In the genomic region with DNA sequence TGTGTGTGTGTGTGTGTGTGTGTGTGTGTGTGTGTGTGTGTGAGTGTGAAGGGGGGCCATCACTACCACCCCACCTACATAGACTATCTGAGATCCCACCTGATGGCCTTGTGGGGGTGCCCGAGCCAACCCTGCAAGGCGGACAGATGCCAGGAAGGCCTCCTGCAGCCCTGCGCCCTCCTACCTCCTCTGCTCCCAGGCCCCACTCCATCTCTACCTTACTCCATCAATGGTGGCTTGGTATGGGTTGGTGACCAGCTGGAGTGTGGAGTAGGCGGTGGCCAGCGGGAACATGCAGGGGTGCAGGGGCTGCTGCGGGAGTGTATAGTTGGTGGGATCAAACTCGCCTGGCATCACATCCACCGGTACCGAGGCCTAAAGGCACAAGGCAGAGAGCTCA, we compare ENCODE assay signal across 34 mouse cellular contexts. TPM values are rescaled to one million over a fixed set of nuclear protein-coding genes. Genes with fewer than 3 reads are reported as not detected.
"Had no signal": no experiment of that assay in that cellular context is flagged by ENCODE, and none has a peak within 500 bp of the region (broad histone marks: within the 10 kb centered on the region; RNA-seq: fewer than 3 reads in every experiment).

No protein-coding gene starts in this region.

- H3K27me3 ChIP-seq: heart, embryonic 13.5 days; heart, embryonic 15.5 days; hindbrain, embryonic 13.5 days; hindbrain, embryonic 15.5 days; kidney, embryonic 15.5 days; limb, embryonic 12.5 days; liver, embryonic 13.5 days had no signal

- H3K27ac ChIP-seq: heart, adult 2 months; heart, embryonic 13.5 days; heart, embryonic 15.5 days; hindbrain, embryonic 13.5 days; hindbrain, embryonic 15.5 days; hindbrain, postnatal 0 days; kidney, embryonic 15.5 days; kidney, postnatal 0 days; limb, embryonic 10.5 days; limb, embryonic 12.5 days; liver, embryonic 13.5 days had no signal

- DNase-seq: gastrocnemius, postnatal 14 days; gastrocnemius, postnatal 36 days; heart, adult 11 months; heart, adult 2 months; heart, postnatal 14 days; heart, postnatal 36 days; kidney, adult 11 months; kidney, adult 2 months; kidney, adult 9 months; kidney, postnatal 14 days; kidney, postnatal 36 days; layer of hippocampus, adult 9-11 months; layer of hippocampus, postnatal 36 days; liver; liver, embryonic 13.5 days had no signal

- H3K9me3 ChIP-seq: heart, embryonic 13.5 days; heart, embryonic 15.5 days; hindbrain, embryonic 13.5 days; hindbrain, embryonic 15.5 days; kidney, embryonic 15.5 days; limb, embryonic 10.5 days; limb, embryonic 12.5 days; liver, embryonic 13.5 days had no signal

- H3K4me3 ChIP-seq: heart, adult 2 months; heart, embryonic 13.5 days; heart, embryonic 15.5 days; hindbrain, embryonic 13.5 days; hindbrain, embryonic 15.5 days; kidney, embryonic 15.5 days; limb, embryonic 10.5 days; limb, embryonic 12.5 days; liver, embryonic 13.5 days had no signal

- ATAC-seq: hindbrain, postnatal 0 days; intestine, embryonic 16.5 days had no signal

RNA-seq across cellular contexts. Expression of a gene that starts 25.4 kb away (rescaled TPM):
- total RNA-seq: gastrocnemius, adult 8-10 months; gastrocnemius, postnatal 14 days; gastrocnemius, postnatal 36 days; hematopoietic stem cell, adult 5-6 weeks; hindbrain, postnatal 0 days; layer of hippocampus, adult 18-20 months; layer of hippocampus, adult 8-10 months; layer of hippocampus, postnatal 14 days; layer of hippocampus, postnatal 36 days; left cerebral cortex, adult 18-20 months; left cerebral cortex, adult 8-10 months; left cerebral cortex, postnatal 14 days; left cerebral cortex, postnatal 36 days had no signal
- polyA plus RNA-seq: hindbrain, postnatal 0 days had no signal
